Mouse (Mus musculus) embryonic facial prominence, embryonic 12.5 days (tissue): ENCODE data around the gene Dcbld1. TPM values are rescaled to one million over a fixed set of nuclear protein-coding genes. Genes with fewer than 3 reads are reported as not detected.
A peak's percentile ranks its signal among the peaks of the same experiment; 100 is the strongest.
"Not testable (repeated sequence)": the region's sequence is repeated elsewhere in the genome, so short reads cannot be mapped to it uniquely, and the experiment has no call there.

Source experiments
- ATAC-seq: fragments of 200-750 bp; cut with Nextera tagmentation; 2 replicates; pipeline ENCODE4 v1.8.0; 2017; ENCODE audit not compliant: insufficient number of reproducible peaks, insufficient read depth, low FRiP score, low TSS enrichment
- H3K27ac ChIP-seq: fragments of 300-500 bp; sonication (generic); 2 replicates; pipeline ENCODE4 v1.5.1; 2016; ENCODE audit warnings: mild to moderate bottlenecking
- H3K27me3 ChIP-seq: fragments of 300-500 bp; sonication (generic); 2 replicates; pipeline ENCODE4 v1.6.1; 2016; ENCODE audit warnings: mild to moderate bottlenecking, moderate library complexity
- H3K36me3 ChIP-seq: fragments of 300-500 bp; sonication (generic); 2 replicates; pipeline ENCODE4 v1.6.1; 2016; ENCODE audit warnings: mild to moderate bottlenecking
- H3K4me1 ChIP-seq: fragments of 300-500 bp; sonication (generic); 2 replicates; pipeline ENCODE4 v1.6.1; 2016
- H3K4me2 ChIP-seq: fragments of 300-500 bp; sonication (generic); replicated peaks from 2 replicates; pipeline ENCODE4 v1.6.1; 2016; ENCODE audit warnings: mild to moderate bottlenecking, moderate library complexity
- H3K4me3 ChIP-seq: fragments of 300-500 bp; sonication (generic); 2 replicates; pipeline ENCODE4 v1.5.1; 2016; ENCODE audit warnings: mild to moderate bottlenecking
- H3K9ac ChIP-seq: fragments of 300-500 bp; sonication (generic); 2 replicates; pipeline ENCODE4 v1.6.1; 2016; ENCODE audit warnings: mild to moderate bottlenecking, moderate library complexity
- H3K9me3 ChIP-seq: fragments of 300-500 bp; sonication (generic); 2 replicates; pipeline ENCODE4 v1.6.1; 2016; ENCODE audit warnings: mild to moderate bottlenecking, moderate library complexity
- WGBS: fragments of 180-500 bp; shearing (Covaris S2); methylation state at CpG from one replicate; pipeline ENCODE4 v1.1.7; 2016; 5-methylcytosine and 5-hydroxymethylcytosine counted together
- polyA plus RNA-seq: library from polyadenylated mRNA; unstranded; fragments of >200 nt; fragmentation: Nextera tagmentation; extraction: Ambion mirVana; gene quantifications from 2 replicates; pipeline ENCODE4 v1.2.1, GENCODE M21; 2016

Dcbld1 gene
- polyA plus RNA-seq, 1 experiment from 2014 or later = 24.5 TPM

DNA sequence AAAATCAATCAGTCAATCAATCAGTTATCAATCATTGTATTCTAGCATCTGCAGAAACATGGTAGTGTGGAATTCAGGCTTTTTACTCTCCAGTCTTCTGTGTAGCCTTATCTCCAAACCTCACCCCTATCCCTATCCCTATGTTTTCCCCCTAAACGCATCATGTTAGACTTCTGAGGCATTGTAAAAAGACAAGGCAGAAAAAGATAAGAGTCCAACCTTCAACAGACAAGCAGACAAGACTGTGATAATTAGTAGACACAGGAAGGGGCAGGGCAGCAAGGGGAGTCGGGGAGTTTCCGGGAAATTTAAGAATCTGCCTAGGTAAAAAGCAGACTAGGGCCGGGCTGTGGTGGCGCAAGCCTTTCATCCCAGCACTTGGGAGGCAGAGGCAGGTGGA is 38.0 kb downstream of the Dcbld1 start:
- whole genome bisulfite sequencing = 80% methylated on average over 5 of the region's 5 CpGs
- H3K4me3 ChIP-seq = no peak overlapping the region
- peaks cover 11% of the 10 kb centered on the region; the same call in 1 of the 2 replicates for H3K4me1 ChIP-seq
- no peaks in the 10 kb centered on the region for H3K27me3 ChIP-seq
- no peak overlapping the region for H3K27ac ChIP-seq
- no peaks in the 10 kb centered on the region for H3K36me3 ChIP-seq
- no peak overlapping the region for H3K9ac ChIP-seq
- H3K9me3 ChIP-seq = no peaks in the 10 kb centered on the region
- H3K4me2 ChIP-seq = no peak overlapping the region
- ATAC-seq = no peak

GRCm38 (mm10) chr10:52273012-52273411 is 39.6 kb downstream of the Dcbld1 start:
- Histone ChIP-seq H3K4me2 (no peak overlapping the region), H3K4me3 (no peak overlapping the region), H3K4me1 (peaks cover 11% of the 10 kb centered on the region; the same call in 1 of the 2 replicates), H3K9me3 (no peaks in the 10 kb centered on the region), H3K36me3 (no peaks in the 10 kb centered on the region), H3K9ac (no peak overlapping the region), H3K27ac (no peak overlapping the region), H3K27me3 (no peaks in the 10 kb centered on the region)
- WGBS = 57% methylated on average over 2 of the region's 2 CpGs
- no peak for ATAC-seq

GRCm38 (mm10) chr10:52274001-52274909 is 40.8 kb downstream of the Dcbld1 start:
- no peak for ATAC-seq
- WGBS = 26% methylated on average over 8 of the region's 8 CpGs
- no peak overlapping the region for H3K27ac ChIP-seq

GRCm38 (mm10) chr10:52274910-52275604 is 41.6 kb downstream of the Dcbld1 start:
- Histone ChIP-seq H3K36me3 (no peaks in the 10 kb centered on the region), H3K9me3 (no peaks in the 10 kb centered on the region), H3K9ac (no peak overlapping the region), H3K27me3 (no peaks in the 10 kb centered on the region), H3K27ac (0 out of 2 replicates have a peak overlapping the region, but pooled peaks have one; percentile 17), H3K4me1 (peaks cover 11% of the 10 kb centered on the region; the same call in 1 of the 2 replicates), H3K4me3 (no peak overlapping the region), H3K4me2 (no peak overlapping the region)
- no peak for ATAC-seq
- WGBS = 56% methylated on average over 15 of the region's 15 CpGs

More at GRCm38 (mm10) chr10:52274001-52274909, 40.8 kb downstream of the Dcbld1 start:
- Histone ChIP-seq H3K9me3 (no peaks in the 10 kb centered on the region), H3K9ac (no peak overlapping the region), H3K4me3 (no peak overlapping the region), H3K36me3 (no peaks in the 10 kb centered on the region), H3K4me1 (peaks cover 11% of the 10 kb centered on the region; the same call in 1 of the 2 replicates), H3K27me3 (no peaks in the 10 kb centered on the region), H3K4me2 (no peak overlapping the region)

- Histone ChIP-seq H3K27me3 (no peaks in the 10 kb centered on the region), H3K4me2 (no peak overlapping the region), H3K4me1 (peaks cover 11% of the 10 kb centered on the region; the same call in 1 of the 2 replicates), H3K4me3 (no peak overlapping the region), H3K36me3 (no peaks in the 10 kb centered on the region), H3K9ac (no peak overlapping the region), H3K27ac (no peak overlapping the region), H3K9me3 (no peaks in the 10 kb centered on the region)
- WGBS = 83% methylated on average over 3 of the region's 3 CpGs
- ATAC-seq = no peak
Observed at GRCm38 (mm10) chr10:52276579-52276978, 43.2 kb downstream of the Dcbld1 start.

- H3K4me3 ChIP-seq, H3K9ac ChIP-seq, H3K36me3 ChIP-seq, H3K9me3 ChIP-seq, H3K4me2 ChIP-seq, H3K27ac ChIP-seq, H3K27me3 ChIP-seq, ATAC-seq: not testable (repeated sequence)
- H3K4me1 ChIP-seq = peaks cover 11% of the 10 kb centered on the region; the same call in 1 of the 2 replicates
- 88% methylated on average over 8 of the region's 8 CpGs for whole genome bisulfite sequencing
Observed at GRCm38 (mm10) chr10:52277564-52277963, 44.1 kb downstream of the Dcbld1 start.

- Histone ChIP-seq H3K4me3 (no peak overlapping the region), H3K36me3 (no peaks in the 10 kb centered on the region), H3K4me1 (peaks cover 11% of the 10 kb centered on the region; the same call in 1 of the 2 replicates), H3K9me3 (no peaks in the 10 kb centered on the region), H3K27me3 (no peaks in the 10 kb centered on the region), H3K27ac (no peak overlapping the region), H3K4me2 (no peak overlapping the region), H3K9ac (no peak overlapping the region)
- WGBS = 69% methylated on average over 9 of the region's 9 CpGs
- no peak for ATAC-seq
Observed at GRCm38 (mm10) chr10:52278011-52278434, 44.6 kb downstream of the Dcbld1 start.

DNA sequence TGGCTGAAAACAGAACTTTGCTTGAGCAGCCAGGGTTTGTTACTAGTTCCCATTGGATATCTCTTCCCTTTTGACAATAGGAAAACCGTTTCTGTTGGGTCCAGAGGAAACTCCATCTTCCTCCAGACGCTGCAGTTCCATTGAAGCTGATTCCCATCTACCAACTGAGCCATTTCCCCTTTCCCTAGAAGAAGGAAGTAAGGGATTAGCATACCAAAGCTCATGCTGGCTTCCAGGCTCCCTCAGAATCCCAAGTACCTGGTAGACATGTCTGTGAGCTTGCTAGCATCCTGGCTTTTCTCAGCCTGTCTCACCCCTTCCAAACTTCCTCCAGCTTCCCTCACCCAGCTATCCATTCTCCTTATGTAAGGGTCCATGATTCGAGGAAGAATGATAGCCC is 45.4 kb downstream of the Dcbld1 start:
- no peak overlapping the region for H3K9ac ChIP-seq
- H3K27ac ChIP-seq = no peak overlapping the region
- WGBS = 57% methylated on average over 3 of the region's 3 CpGs
- H3K4me3 ChIP-seq = no peak overlapping the region
- no peak overlapping the region for H3K4me2 ChIP-seq
- H3K36me3 ChIP-seq = no peaks in the 10 kb centered on the region
- H3K27me3 ChIP-seq = no peaks in the 10 kb centered on the region
- H3K9me3 ChIP-seq = no peaks in the 10 kb centered on the region
- no peak for ATAC-seq
- H3K4me1 ChIP-seq = peaks cover 10% of the 10 kb centered on the region; the same call in 1 of the 2 replicates

DNA sequence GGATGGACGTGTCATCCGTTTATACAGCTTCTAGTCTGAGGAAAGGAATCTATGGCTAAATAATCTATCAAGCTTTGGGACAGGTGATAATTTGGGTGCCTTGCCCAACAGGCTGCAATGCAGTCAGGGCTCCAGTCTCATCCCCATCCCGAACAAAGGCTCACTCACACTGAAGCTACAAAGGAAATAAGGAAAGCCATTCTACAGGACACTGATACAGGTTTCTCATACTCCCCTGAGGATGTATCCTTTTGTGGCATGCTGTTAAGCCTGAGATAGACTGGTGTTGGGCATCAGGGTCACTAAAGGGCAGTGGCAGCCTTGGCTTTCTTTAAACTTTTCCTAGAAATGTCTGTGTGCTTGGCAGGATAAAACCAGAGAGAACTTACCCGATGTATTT is 46.5 kb downstream of the Dcbld1 start:
- WGBS = 82% methylated on average over 4 of the region's 4 CpGs
- H3K27me3 ChIP-seq = no peaks in the 10 kb centered on the region
- no peak overlapping the region for H3K4me2 ChIP-seq
- H3K9me3 ChIP-seq = no peaks in the 10 kb centered on the region
- no peak for ATAC-seq
- no peak overlapping the region for H3K9ac ChIP-seq
- no peak overlapping the region for H3K27ac ChIP-seq
- H3K4me3 ChIP-seq = no peak overlapping the region
- no peaks in the 10 kb centered on the region for H3K36me3 ChIP-seq
- peaks cover 4% of the 10 kb centered on the region; the same call in 1 of the 2 replicates for H3K4me1 ChIP-seq

DNA sequence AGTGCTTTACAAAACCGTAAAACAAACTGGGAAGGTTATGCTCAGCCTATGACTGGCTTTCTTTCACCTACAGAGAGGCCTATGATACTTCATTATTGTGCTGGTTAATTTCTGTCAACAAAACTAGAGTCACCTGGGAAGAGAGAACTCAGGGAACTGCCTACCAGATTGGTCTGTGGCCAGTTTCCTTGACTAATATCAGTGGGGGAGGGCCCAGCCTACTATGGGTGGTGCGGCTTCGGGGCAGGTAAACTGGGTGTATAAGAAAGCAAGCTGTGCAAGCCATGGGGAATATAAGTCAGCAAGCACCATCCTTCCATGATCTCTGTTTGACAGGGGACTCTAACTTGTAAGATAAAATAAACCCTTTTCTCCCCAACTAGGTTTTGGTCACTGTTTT is 47.2 kb downstream of the Dcbld1 start:
- H3K9me3 ChIP-seq = no peaks in the 10 kb centered on the region
- H3K36me3 ChIP-seq = no peaks in the 10 kb centered on the region
- no peaks in the 10 kb centered on the region for H3K4me1 ChIP-seq
- H3K4me3 ChIP-seq = no peak overlapping the region
- 88% methylated on average over 3 of the region's 3 CpGs for WGBS
- H3K9ac ChIP-seq = no peak overlapping the region
- no peaks in the 10 kb centered on the region for H3K27me3 ChIP-seq
- H3K4me2 ChIP-seq = no peak overlapping the region
- no peak overlapping the region for H3K27ac ChIP-seq
- ATAC-seq = no peak

GRCm38 (mm10) chr10:52281337-52281736 is 47.9 kb downstream of the Dcbld1 start:
- no peak for ATAC-seq
- Histone ChIP-seq H3K4me3 (no peak overlapping the region), H3K9ac (no peak overlapping the region), H3K27me3 (no peaks in the 10 kb centered on the region), H3K4me2 (no peak overlapping the region), H3K4me1 (no peaks in the 10 kb centered on the region), H3K9me3 (no peaks in the 10 kb centered on the region), H3K36me3 (no peaks in the 10 kb centered on the region), H3K27ac (no peak overlapping the region)

DNA sequence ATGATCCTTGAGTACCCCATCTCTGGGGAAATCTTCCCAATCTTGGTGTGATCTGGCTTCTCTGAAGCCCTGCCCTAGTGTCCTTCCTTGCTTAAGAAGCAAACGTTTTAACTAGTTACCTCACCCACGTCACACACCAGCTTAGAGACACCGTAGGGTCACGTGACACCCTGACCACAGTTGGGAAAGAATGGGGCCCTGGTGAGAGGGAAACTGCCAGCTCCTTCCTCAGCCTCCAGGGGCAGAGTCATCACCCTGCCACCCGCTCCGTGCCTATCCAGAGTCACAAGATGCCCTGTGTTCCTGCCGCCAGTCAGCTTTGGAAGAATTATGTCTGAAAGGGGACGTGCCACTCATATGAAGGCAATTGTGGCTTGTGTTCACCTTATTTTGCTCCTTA is 51.2 kb downstream of the Dcbld1 start:
- no peaks in the 10 kb centered on the region for H3K9me3 ChIP-seq
- ATAC-seq = no peak
- 0 out of 2 replicates have a peak, but pooled peaks cover 3% of the 10 kb centered on the region for H3K36me3 ChIP-seq
- 77% methylated on average over 8 of the region's 8 CpGs for WGBS
- H3K9ac ChIP-seq = no peak overlapping the region
- H3K27me3 ChIP-seq = no peaks in the 10 kb centered on the region
- H3K4me3 ChIP-seq = no peak overlapping the region
- H3K4me1 ChIP-seq = no peaks in the 10 kb centered on the region
- H3K27ac ChIP-seq = no peak overlapping the region
- no peak overlapping the region for H3K4me2 ChIP-seq
